Mouse (Mus musculus): ENCODE measurements around the gene Ccdc77. TPM values are rescaled to one million over a fixed set of nuclear protein-coding genes. Genes with fewer than 3 reads are reported as not detected.
A peak's percentile ranks its signal among the peaks of the same experiment; 100 is the strongest.

The Ccdc77 gene
- polyA plus RNA-seq, 1 experiment from 2014 or later = 11.6 TPM

GRCm38 (mm10) chr6:120362774-120363687 is 1.1 kb downstream of the Ccdc77 start:
- Histone ChIP-seq H3K36me3 (replicated peaks; ENCODE audit: control insufficient read depth, insufficient read depth) (peaks cover 14% of the 10 kb centered on the region), H3K27ac (peak overlapping the region; percentile 96), H3K4me2 (replicated peaks) (peak overlapping the region; percentile 77), H3K4me1 (replicated peaks; ENCODE audit: control insufficient read depth, insufficient read depth, low read length) (peaks cover 19% of the 10 kb centered on the region), H3K4me3 (replicated peaks; ENCODE audit: low read length) (peak overlapping the region; percentile 74), H3K9me3 (ENCODE audit: control insufficient read depth, low read length) (no peaks in the 10 kb centered on the region), H3K9ac (peak overlapping the region; percentile 80), H3K27me3 (ENCODE audit: control insufficient read depth, insufficient read depth, low read length) (no peaks in the 10 kb centered on the region)
- ATAC-seq (ENCODE audit: low FRiP score) = no peak; the same call in 1 of the 2 replicates
- DNase-seq (ENCODE audit: low spot score) = no peak
- 26% methylated on average over 15 of the region's 15 CpGs for WGBS

GRCm38 (mm10) chr6:120362124-120362523 is 2.0 kb downstream of the Ccdc77 start:
- DNase-seq (ENCODE audit: low spot score) = no peak
- no peak for ATAC-seq (ENCODE audit: low FRiP score)

GRCm38 (mm10) chr6:120356951-120357945 is 6.9 kb downstream of the Ccdc77 start:
- Histone ChIP-seq H3K9ac (peak overlapping the region; percentile 57), H3K4me1 (replicated peaks; ENCODE audit: control insufficient read depth, insufficient read depth, low read length) (peaks cover 7% of the 10 kb centered on the region), H3K27me3 (ENCODE audit: control insufficient read depth, insufficient read depth, low read length) (no peaks in the 10 kb centered on the region), H3K9me3 (ENCODE audit: control insufficient read depth, low read length) (no peaks in the 10 kb centered on the region), H3K36me3 (replicated peaks; ENCODE audit: control insufficient read depth, insufficient read depth) (peaks cover 3% of the 10 kb centered on the region; the same call in 1 of the 2 replicates), H3K4me2 (replicated peaks) (peak overlapping the region; percentile 80), H3K4me3 (replicated peaks; ENCODE audit: low read length) (peak overlapping the region; percentile 43), H3K27ac (peak overlapping the region; percentile 28; the same call in 1 of the 2 replicates)
- 2% methylated on average over 31 of the region's 31 CpGs for WGBS
- DNase-seq (ENCODE audit: low spot score) (peak; percentile 91), ATAC-seq (ENCODE audit: low FRiP score) (peak; percentile 95)

More at GRCm38 (mm10) chr6:120362124-120362523, 2.0 kb downstream of the Ccdc77 start:
- Histone ChIP-seq H3K4me2 (replicated peaks) (no peak overlapping the region), H3K4me1 (replicated peaks; ENCODE audit: control insufficient read depth, insufficient read depth, low read length) (peaks cover 19% of the 10 kb centered on the region), H3K9me3 (ENCODE audit: control insufficient read depth, low read length) (no peaks in the 10 kb centered on the region), H3K9ac (no peak overlapping the region), H3K36me3 (replicated peaks; ENCODE audit: control insufficient read depth, insufficient read depth) (peaks cover 5% of the 10 kb centered on the region), H3K27ac (no peak overlapping the region), H3K27me3 (ENCODE audit: control insufficient read depth, insufficient read depth, low read length) (no peaks in the 10 kb centered on the region), H3K4me3 (replicated peaks; ENCODE audit: low read length) (no peak overlapping the region)
- WGBS = 99% methylated on average over 2 of the region's 2 CpGs

- ATAC-seq (ENCODE audit: low FRiP score) = no peak
- 45% methylated on average over 5 of the region's 5 CpGs for whole genome bisulfite sequencing
- no peak overlapping the region for H3K27ac ChIP-seq
These were observed 7.7 kb downstream of the Ccdc77 start for GRCm38 (mm10) chr6:120356478-120356877.

GRCm38 (mm10) chr6:120349018-120349417 is 15.2 kb downstream of the Ccdc77 start:
- Histone ChIP-seq H3K4me1 (replicated peaks; ENCODE audit: control insufficient read depth, insufficient read depth, low read length) (no peaks in the 10 kb centered on the region), H3K27ac (no peak overlapping the region), H3K9me3 (ENCODE audit: control insufficient read depth, low read length) (no peaks in the 10 kb centered on the region), H3K36me3 (replicated peaks; ENCODE audit: control insufficient read depth, insufficient read depth) (peaks cover 51% of the 10 kb centered on the region), H3K27me3 (ENCODE audit: control insufficient read depth, insufficient read depth, low read length) (no peaks in the 10 kb centered on the region), H3K4me3 (replicated peaks; ENCODE audit: low read length) (no peak overlapping the region), H3K4me2 (replicated peaks) (no peak overlapping the region), H3K9ac (no peak overlapping the region)
- no peak for ATAC-seq (ENCODE audit: low FRiP score)
- WGBS = 92% methylated on average over 3 of the region's 3 CpGs
- DNase-seq (ENCODE audit: low spot score) = no peak

More at GRCm38 (mm10) chr6:120356478-120356877, 7.7 kb downstream of the Ccdc77 start:
- Histone ChIP-seq H3K9me3 (ENCODE audit: control insufficient read depth, low read length) (no peaks in the 10 kb centered on the region), H3K4me2 (replicated peaks) (peak overlapping the region; percentile 80), H3K4me1 (replicated peaks; ENCODE audit: control insufficient read depth, insufficient read depth, low read length) (peaks cover 7% of the 10 kb centered on the region), H3K9ac (peak overlapping the region; percentile 57), H3K4me3 (replicated peaks; ENCODE audit: low read length) (peak overlapping the region; percentile 43), H3K36me3 (replicated peaks; ENCODE audit: control insufficient read depth, insufficient read depth) (peaks cover 4% of the 10 kb centered on the region; the same call in 1 of the 2 replicates), H3K27me3 (ENCODE audit: control insufficient read depth, insufficient read depth, low read length) (no peaks in the 10 kb centered on the region)
- no peak for DNase-seq (ENCODE audit: low spot score)

- ATAC-seq (ENCODE audit: low FRiP score) = no peak
- DNase-seq (ENCODE audit: low spot score) = no peak
- peaks cover 55% of the 10 kb centered on the region for H3K36me3 ChIP-seq (replicated peaks; ENCODE audit: control insufficient read depth, insufficient read depth)
These were observed 20.2 kb downstream of the Ccdc77 start for GRCm38 (mm10) chr6:120343992-120344391.

GRCm38 (mm10) chr6:120332351-120332750 is 31.8 kb downstream of the Ccdc77 start:
- H3K4me1 ChIP-seq (replicated peaks; ENCODE audit: control insufficient read depth, insufficient read depth, low read length) = no peaks in the 10 kb centered on the region
- WGBS = 74% methylated on average over 2 of the region's 2 CpGs
- DNase-seq (ENCODE audit: low spot score) = no peak
- H3K9me3 ChIP-seq (ENCODE audit: control insufficient read depth, low read length) = no peaks in the 10 kb centered on the region
- H3K9ac ChIP-seq = no peak overlapping the region
- H3K27ac ChIP-seq = no peak overlapping the region
- no peak for ATAC-seq (ENCODE audit: low FRiP score)
- no peak overlapping the region for H3K4me3 ChIP-seq (replicated peaks; ENCODE audit: low read length)
- peaks cover 61% of the 10 kb centered on the region for H3K36me3 ChIP-seq (replicated peaks; ENCODE audit: control insufficient read depth, insufficient read depth)
- H3K27me3 ChIP-seq (ENCODE audit: control insufficient read depth, insufficient read depth, low read length) = no peaks in the 10 kb centered on the region
- no peak overlapping the region for H3K4me2 ChIP-seq (replicated peaks)

More at GRCm38 (mm10) chr6:120343992-120344391, 20.2 kb downstream of the Ccdc77 start:
- WGBS = 56% methylated on average over 1 of the region's 1 CpGs
- H3K9ac ChIP-seq = no peak overlapping the region
- H3K9me3 ChIP-seq (ENCODE audit: control insufficient read depth, low read length) = no peaks in the 10 kb centered on the region
- H3K4me2 ChIP-seq (replicated peaks) = no peak overlapping the region
- H3K4me3 ChIP-seq (replicated peaks; ENCODE audit: low read length) = no peak overlapping the region
- no peaks in the 10 kb centered on the region for H3K4me1 ChIP-seq (replicated peaks; ENCODE audit: control insufficient read depth, insufficient read depth, low read length)
- no peaks in the 10 kb centered on the region for H3K27me3 ChIP-seq (ENCODE audit: control insufficient read depth, insufficient read depth, low read length)
- no peak overlapping the region for H3K27ac ChIP-seq

GRCm38 (mm10) chr6:120324295-120324927 is 39.8 kb downstream of the Ccdc77 start:
- Histone ChIP-seq H3K9me3 (ENCODE audit: control insufficient read depth, low read length) (no peaks in the 10 kb centered on the region), H3K9ac (no peak overlapping the region), H3K27ac (no peak overlapping the region), H3K4me2 (replicated peaks) (no peak overlapping the region), H3K4me3 (replicated peaks; ENCODE audit: low read length) (no peak overlapping the region), H3K36me3 (replicated peaks; ENCODE audit: control insufficient read depth, insufficient read depth) (peaks cover 19% of the 10 kb centered on the region), H3K4me1 (replicated peaks; ENCODE audit: control insufficient read depth, insufficient read depth, low read length) (no peaks in the 10 kb centered on the region), H3K27me3 (ENCODE audit: control insufficient read depth, insufficient read depth, low read length) (no peaks in the 10 kb centered on the region)
- WGBS = 33% methylated on average over 6 of the region's 6 CpGs
- ATAC-seq (ENCODE audit: low FRiP score) = no peak; the same call in 1 of the 2 replicates
- peak; percentile 85 for DNase-seq (ENCODE audit: low spot score)

All from hindbrain, embryonic 14.5 days (tissue).